Mouse (Mus musculus): ENCODE results near the gene Krtap16-1.

The Krtap16-1 gene

GRCm38 (mm10) chr11:99964213-99964612 lies 22.2 kb downstream of the Krtap16-1 start:
- no peak for DNase-seq (ENCODE audit: extremely low spot score)

GRCm38 (mm10) chr11:99948175-99948574 lies 38.2 kb downstream of the Krtap16-1 start, which contains the start of gene Krtap9-5:
Gene Krtap9-5 (plus strand): TSS chr11:99948475.
- no peak for DNase-seq (ENCODE audit: extremely low spot score)

GRCm38 (mm10) chr11:99937751-99938264 lies 48.6 kb downstream of the Krtap16-1 start:
- DNase-seq (ENCODE audit: extremely low spot score) = no peak

GRCm38 (mm10) chr11:99935991-99936390 lies 50.4 kb downstream of the Krtap16-1 start, which contains the start of gene Krtap31-2:
Gene Krtap31-2 (plus strand): TSS chr11:99936291.
- DNase-seq (ENCODE audit: extremely low spot score) = no peak

Data from embryo, embryonic 9.5 days (tissue).